Mouse (Mus musculus) hindbrain, embryonic 10.5 days (tissue): ENCODE results near the gene Poc1a. TPM values are rescaled to one million over a fixed set of nuclear protein-coding genes. Genes with fewer than 3 reads are reported as not detected.
A peak's percentile ranks its signal among the peaks of the same experiment; 100 is the strongest.

Source experiments
- DNase-seq: peaks from one replicate; pipeline ENCODE4 v3.0.0-alpha.2; 2017; ENCODE audit warnings: low spot score
- H3K27ac ChIP-seq: fragments of 300-500 bp; sonication (generic); 2 replicates; pipeline ENCODE4 v1.5.1; 2016; ENCODE audit warnings: mild to moderate bottlenecking, moderate library complexity
- H3K27me3 ChIP-seq: fragments of 300-500 bp; sonication (generic); 2 replicates; pipeline ENCODE4 v1.6.1; 2016; ENCODE audit warnings: mild to moderate bottlenecking; ENCODE audit not compliant: poor library complexity, insufficient read depth, severe bottlenecking
- H3K36me3 ChIP-seq: fragments of 300-500 bp; sonication (generic); 2 replicates; pipeline ENCODE4 v1.6.1; 2016; ENCODE audit warnings: mild to moderate bottlenecking, moderate library complexity
- H3K4me1 ChIP-seq: fragments of 300-500 bp; sonication (generic); replicated peaks from 2 replicates; pipeline ENCODE4 v1.6.1; 2016; ENCODE audit warnings: mild to moderate bottlenecking
- H3K4me3 ChIP-seq: fragments of 300-500 bp; sonication (generic); 2 replicates; pipeline ENCODE4 v1.5.1; 2016; ENCODE audit warnings: mild to moderate bottlenecking, moderate library complexity
- H3K9me3 ChIP-seq: fragments of 300-500 bp; sonication (generic); 2 replicates; pipeline ENCODE4 v1.6.1; 2016; ENCODE audit warnings: mild to moderate bottlenecking, moderate library complexity
- WGBS: fragments of 180-500 bp; shearing (Covaris S2); methylation state at CpG from one replicate; pipeline ENCODE4 v1.1.7; 2016; 5-methylcytosine and 5-hydroxymethylcytosine counted together
- polyA plus RNA-seq: library from polyadenylated mRNA; unstranded; fragments of >200 nt; fragmentation: Nextera tagmentation; extraction: Ambion mirVana; gene quantifications from 2 replicates; pipeline ENCODE4 v1.2.1, GENCODE M21; 2016

The Poc1a gene
- polyA plus RNA-seq, 1 experiment from 2014 or later, result 36.7 TPM

- peak overlapping the region; percentile 74 for H3K27ac ChIP-seq
Measured at GRCm38 (mm10) chr9:106269076-106269788, 11.6 kb upstream of the Poc1a start.

GRCm38 (mm10) chr9:106269879-106270278 is 11.0 kb upstream of the Poc1a start:
- Histone ChIP-seq H3K36me3 (no peaks in the 10 kb centered on the region), H3K4me1 (peaks cover 30% of the 10 kb centered on the region), H3K27ac (peak overlapping the region; percentile 74; the same call in 1 of the 2 replicates), H3K27me3 (no peaks in the 10 kb centered on the region), H3K9me3 (no peaks in the 10 kb centered on the region), H3K4me3 (no peak overlapping the region)
- DNase-seq, result peak; percentile 17
- WGBS, result 32% methylated on average over 2 of the region's 2 CpGs

More at GRCm38 (mm10) chr9:106269076-106269788, 11.6 kb upstream of the Poc1a start:
- H3K36me3 ChIP-seq, result no peaks in the 10 kb centered on the region
- no peak for DNase-seq
- no peaks in the 10 kb centered on the region for H3K9me3 ChIP-seq
- H3K4me1 ChIP-seq, result peaks cover 30% of the 10 kb centered on the region
- 67% methylated on average over 9 of the region's 9 CpGs for WGBS
- H3K27me3 ChIP-seq, result no peaks in the 10 kb centered on the region
- H3K4me3 ChIP-seq, result no peak overlapping the region

- Histone ChIP-seq H3K27ac (no peak overlapping the region), H3K9me3 (no peaks in the 10 kb centered on the region), H3K27me3 (no peaks in the 10 kb centered on the region), H3K4me3 (no peak overlapping the region), H3K4me1 (peaks cover 30% of the 10 kb centered on the region), H3K36me3 (no peaks in the 10 kb centered on the region)
- 75% methylated on average over 4 of the region's 4 CpGs for WGBS
- no peak for DNase-seq
Measured at GRCm38 (mm10) chr9:106270656-106271055, 10.2 kb upstream of the Poc1a start.

GRCm38 (mm10) chr9:106272288-106272687 is 8.6 kb upstream of the Poc1a start:
- Histone ChIP-seq H3K9me3 (no peaks in the 10 kb centered on the region), H3K27ac (no peak overlapping the region), H3K4me1 (peaks cover 30% of the 10 kb centered on the region), H3K27me3 (no peaks in the 10 kb centered on the region), H3K4me3 (no peak overlapping the region), H3K36me3 (no peaks in the 10 kb centered on the region)
- DNase-seq, result no peak
- 97% methylated on average over 1 of the region's 1 CpGs for WGBS

- H3K27me3 ChIP-seq, result no peaks in the 10 kb centered on the region
- no peak overlapping the region for H3K4me3 ChIP-seq
- DNase-seq, result no peak
- no peaks in the 10 kb centered on the region for H3K36me3 ChIP-seq
- peaks cover 26% of the 10 kb centered on the region for H3K4me1 ChIP-seq
- WGBS, result 82% methylated on average over 12 of the region's 12 CpGs
- H3K9me3 ChIP-seq, result no peaks in the 10 kb centered on the region
- H3K27ac ChIP-seq, result no peak overlapping the region
Measured at GRCm38 (mm10) chr9:106273276-106273675, 7.6 kb upstream of the Poc1a start.

- WGBS, result 73% methylated on average over 4 of the region's 4 CpGs
- H3K27me3 ChIP-seq, result no peaks in the 10 kb centered on the region
Measured at GRCm38 (mm10) chr9:106273791-106274190, 7.1 kb upstream of the Poc1a start.

GRCm38 (mm10) chr9:106274652-106275180 is 6.1 kb upstream of the Poc1a start:
- no peak for DNase-seq
- no peak overlapping the region for H3K4me3 ChIP-seq
- peaks cover 12% of the 10 kb centered on the region for H3K4me1 ChIP-seq
- H3K27ac ChIP-seq, result no peak overlapping the region
- WGBS, result 90% methylated on average over 8 of the region's 8 CpGs
- H3K27me3 ChIP-seq, result no peaks in the 10 kb centered on the region
- H3K9me3 ChIP-seq, result no peaks in the 10 kb centered on the region
- no peaks in the 10 kb centered on the region for H3K36me3 ChIP-seq

More at GRCm38 (mm10) chr9:106273791-106274190, 7.1 kb upstream of the Poc1a start:
- Histone ChIP-seq H3K4me3 (no peak overlapping the region), H3K9me3 (no peaks in the 10 kb centered on the region), H3K36me3 (no peaks in the 10 kb centered on the region), H3K27ac (no peak overlapping the region), H3K4me1 (peaks cover 21% of the 10 kb centered on the region)
- DNase-seq, result no peak

GRCm38 (mm10) chr9:106275806-106276205 is 5.1 kb upstream of the Poc1a start:
- no peaks in the 10 kb centered on the region for H3K36me3 ChIP-seq
- H3K27me3 ChIP-seq, result no peaks in the 10 kb centered on the region
- DNase-seq, result no peak
- H3K4me1 ChIP-seq, result peaks cover 11% of the 10 kb centered on the region
- no peak overlapping the region for H3K4me3 ChIP-seq
- 85% methylated on average over 1 of the region's 1 CpGs for WGBS
- no peaks in the 10 kb centered on the region for H3K9me3 ChIP-seq
- H3K27ac ChIP-seq, result no peak overlapping the region

GRCm38 (mm10) chr9:106280386-106280785 is 475 bp upstream of the Poc1a start:
- peak; percentile 49 for DNase-seq
- Histone ChIP-seq H3K4me1 (peaks cover 18% of the 10 kb centered on the region), H3K9me3 (no peaks in the 10 kb centered on the region), H3K36me3 (peaks cover 16% of the 10 kb centered on the region), H3K4me3 (peak overlapping the region; percentile 62), H3K27me3 (no peaks in the 10 kb centered on the region), H3K27ac (peak overlapping the region; percentile 89)
- WGBS, result 2% methylated on average over 14 of the region's 14 CpGs

- Histone ChIP-seq H3K4me1 (peaks cover 18% of the 10 kb centered on the region), H3K4me3 (peak overlapping the region; percentile 62), H3K27me3 (no peaks in the 10 kb centered on the region), H3K9me3 (no peaks in the 10 kb centered on the region), H3K36me3 (peaks cover 30% of the 10 kb centered on the region), H3K27ac (no peak overlapping the region)
- WGBS, result 78% methylated on average over 3 of the region's 3 CpGs
- DNase-seq, result no peak
Measured at GRCm38 (mm10) chr9:106282024-106282423, 1.2 kb downstream of the Poc1a start.

- 53% methylated on average over 4 of the region's 4 CpGs for WGBS
- Histone ChIP-seq H3K9me3 (no peaks in the 10 kb centered on the region), H3K4me3 (no peak overlapping the region), H3K4me1 (peaks cover 2% of the 10 kb centered on the region), H3K36me3 (peaks cover 70% of the 10 kb centered on the region), H3K27me3 (no peaks in the 10 kb centered on the region), H3K27ac (no peak overlapping the region)
- DNase-seq, result no peak
Measured at GRCm38 (mm10) chr9:106287165-106287564, 6.3 kb downstream of the Poc1a start.

GRCm38 (mm10) chr9:106288864-106289263 is 8.0 kb downstream of the Poc1a start:
- H3K9me3 ChIP-seq, result no peaks in the 10 kb centered on the region
- 22% methylated on average over 3 of the region's 3 CpGs for WGBS
- H3K27ac ChIP-seq, result no peak overlapping the region
- peaks cover 78% of the 10 kb centered on the region for H3K36me3 ChIP-seq
- DNase-seq, result peak; percentile 65
- H3K27me3 ChIP-seq, result no peaks in the 10 kb centered on the region
- no peak overlapping the region for H3K4me3 ChIP-seq
- no peaks in the 10 kb centered on the region for H3K4me1 ChIP-seq

- Histone ChIP-seq H3K36me3 (peaks cover 81% of the 10 kb centered on the region), H3K4me1 (no peaks in the 10 kb centered on the region), H3K4me3 (no peak overlapping the region), H3K27ac (no peak overlapping the region), H3K27me3 (no peaks in the 10 kb centered on the region), H3K9me3 (no peaks in the 10 kb centered on the region)
- DNase-seq, result no peak
- WGBS, result 88% methylated on average over 8 of the region's 8 CpGs
Measured at GRCm38 (mm10) chr9:106289841-106290240, 9.0 kb downstream of the Poc1a start.
